Mouse (Mus musculus) right cerebral cortex, adult 18-20 months (tissue): ENCODE data around the gene Pknox2.
A peak's percentile ranks its signal among the peaks of the same experiment; 100 is the strongest.

ENCODE experiments used
- DNase-seq: peaks from one replicate; pipeline ENCODE4 v3.0.0; 2022; ENCODE audit warnings: mixed read lengths

Gene Pknox2

GRCm38 (mm10) chr9:36868662-36869061, 278.5 kb downstream of the Pknox2 start:
- DNase-seq = no peak

- peak; percentile 67 for DNase-seq
Observed at GRCm38 (mm10) chr9:36864862-36865813, 282.1 kb downstream of the Pknox2 start.

- DNase-seq = no peak
Observed at GRCm38 (mm10) chr9:36863694-36864093, 283.5 kb downstream of the Pknox2 start.

- no peak for DNase-seq
Observed at GRCm38 (mm10) chr9:36862576-36862975, 284.6 kb downstream of the Pknox2 start.

- peak; percentile 55 for DNase-seq
Observed at GRCm38 (mm10) chr9:36858677-36859076, 288.5 kb downstream of the Pknox2 start.

GRCm38 (mm10) chr9:36857476-36858117, 289.6 kb downstream of the Pknox2 start:
- no peak for DNase-seq

- no peak for DNase-seq
Observed at GRCm38 (mm10) chr9:36856351-36856750, 290.9 kb downstream of the Pknox2 start.

- peak; percentile 14 for DNase-seq
Observed at GRCm38 (mm10) chr9:36852175-36852574, 295.0 kb downstream of the Pknox2 start.

- DNase-seq = peak; percentile 56
Observed at GRCm38 (mm10) chr9:36850091-36850490, 297.1 kb downstream of the Pknox2 start.

GRCm38 (mm10) chr9:36848661-36849060, 298.5 kb downstream of the Pknox2 start:
- DNase-seq = no peak

- no peak for DNase-seq
Observed at GRCm38 (mm10) chr9:36846346-36846745, 300.9 kb downstream of the Pknox2 start.
